Mouse (Mus musculus) left cerebral cortex, adult 8-10 months (tissue): Measurements from ENCODE around the gene Dhx37. TPM values are rescaled to one million over a fixed set of nuclear protein-coding genes. Genes with fewer than 3 reads are reported as not detected.

Source experiments
- DNase-seq, 2 experiments: peaks; one replicate each; pipeline ENCODE4 v3.0.0; 2022; ENCODE audit warnings: low spot score in 2 of 2
- microRNA-seq, 2 experiments: library from miRNA; unstranded; fragments of <30 nt; microRNA quantifications; one replicate each; pipeline ENCODE4 v1.2.0; 2022
- total RNA-seq, 4 experiments: library from RNA; stranded (reverse); gene quantifications; 2 replicates each; pipeline ENCODE4 v1.2.4; 2022

The Dhx37 gene
- total RNA-seq, 4 experiments from 2014 or later, result 9.4 to 12.9 (median 11.7) TPM

- DNase-seq, result no peak
Measured at GRCm38 (mm10) chr5:125363894-125364293, 70.0 kb downstream of the Dhx37 start.

Small RNAs within 50 kb of the gene (microRNA-seq; reads per million reads assigned to microRNA genes)
- 0 reads per million in 2 experiments for gene Gm27551

Other genes starting within 250 kb of the Dhx37 start
- 10 to 100 TPM; 28.6 to 34.9 (median 30.0) TPM for gene Scarb1, start 93.0 kb downstream of the Dhx37 start, total RNA-seq
- gene Gm10382, start 44.8 kb downstream of the Dhx37 start, total RNA-seq, result under 1 TPM in 2 of 4 experiments, not detected in 2; 0.39 to 0.51 TPM
- gene Ubc, start 43.9 kb downstream of the Dhx37 start, total RNA-seq, result 100 to 1,000 TPM; 799 to 904 (median 900) TPM
- gene Bri3bp, start 7.4 kb upstream of the Dhx37 start, total RNA-seq, result 10 to 100 TPM; 81.9 to 94.4 (median 86.6) TPM
- 10 to 100 TPM; 40.9 to 49.1 (median 44.4) TPM for gene Aacs, start 41.7 kb upstream of the Dhx37 start, total RNA-seq
- 100 to 1,000 TPM; 123 to 141 (median 129) TPM for gene Tmem132b, start 97.7 kb upstream of the Dhx37 start, total RNA-seq